Mouse (Mus musculus): ENCODE measurements around the gene Il17c. TPM values are rescaled to one million over a fixed set of nuclear protein-coding genes. Genes with fewer than 3 reads are reported as not detected.

Il17c gene
- polyA plus RNA-seq (2015; fragmentation: Nextera tagmentation; extraction: Ambion mirVana) = 0.28 TPM in 1 of 2 replicates, not detected in the other

- no peaks in the 10 kb centered on the region for H3K27me3 ChIP-seq
- no peaks in the 10 kb centered on the region for H3K4me1 ChIP-seq (replicated peaks)
- peaks cover 34% of the 10 kb centered on the region for H3K36me3 ChIP-seq
- no peak within 1 kb of the TSS for H3K4me3 ChIP-seq
- H3K4me2 ChIP-seq = no peak within 1 kb of the TSS
- ATAC-seq (ENCODE audit: low FRiP score) = no peak
- no peaks in the 10 kb centered on the region for H3K9me3 ChIP-seq
- H3K9ac ChIP-seq = no peak within 1 kb of the TSS
- 89% methylated on average over 14 of the region's 14 CpGs for WGBS
- no peak within 1 kb of the TSS for H3K27ac ChIP-seq
Observed at GRCm38 (mm10) chr8:122421376-122422070, at the start of gene Il17c. TSS of gene Il17c (plus strand) at chr8:122422020.

- H3K4me2 ChIP-seq = peak overlapping the region; percentile 60
- peak overlapping the region; percentile 94; the same call in 1 of the 2 replicates for H3K4me3 ChIP-seq
- no peak overlapping the region for H3K9ac ChIP-seq
- WGBS = 88% methylated on average over 7 of the region's 7 CpGs
- H3K27ac ChIP-seq = no peak overlapping the region
- peaks cover 35% of the 10 kb centered on the region for H3K4me1 ChIP-seq (replicated peaks)
- peaks cover 10% of the 10 kb centered on the region for H3K36me3 ChIP-seq
- no peak for ATAC-seq (ENCODE audit: low FRiP score)
- no peaks in the 10 kb centered on the region for H3K9me3 ChIP-seq
- 0 out of 2 replicates have a peak, but pooled peaks cover 5% of the 10 kb centered on the region for H3K27me3 ChIP-seq
Observed at GRCm38 (mm10) chr8:122375320-122375719, 46.5 kb upstream of the Il17c start.

- ATAC-seq (ENCODE audit: low FRiP score) = peak; percentile 38
- 24% methylated on average over 13 of the region's 13 CpGs for WGBS
- H3K4me2 ChIP-seq = peak overlapping the region; percentile 60
- H3K4me3 ChIP-seq = peak overlapping the region; percentile 94
- peak overlapping the region; percentile 96 for H3K27ac ChIP-seq
- 0 out of 2 replicates have a peak, but pooled peaks cover 3% of the 10 kb centered on the region for H3K27me3 ChIP-seq
- H3K9ac ChIP-seq = peak overlapping the region; percentile 67
- H3K4me1 ChIP-seq (replicated peaks) = peaks cover 36% of the 10 kb centered on the region
- H3K36me3 ChIP-seq = peaks cover 12% of the 10 kb centered on the region
- no peaks in the 10 kb centered on the region for H3K9me3 ChIP-seq
Observed at GRCm38 (mm10) chr8:122375751-122376364, 46.0 kb upstream of the Il17c start.

- Histone ChIP-seq H3K9ac (peak within 1 kb of the TSS; percentile 92), H3K27me3 (no peaks in the 10 kb centered on the region), H3K4me1 (replicated peaks) (peaks cover 38% of the 10 kb centered on the region), H3K9me3 (no peaks in the 10 kb centered on the region), H3K4me3 (peak within 1 kb of the TSS; percentile 94), H3K27ac (peak within 1 kb of the TSS; percentile 96), H3K4me2 (peak within 1 kb of the TSS; percentile 79), H3K36me3 (peaks cover 15% of the 10 kb centered on the region)
- WGBS = under 1% methylated on average over 73 of the region's 107 CpGs
- peak; percentile 92 for ATAC-seq (ENCODE audit: low FRiP score)
Observed at GRCm38 (mm10) chr8:122376365-122377231, 45.2 kb upstream of the Il17c start, which contains the start of gene Zc3h18. TSS of gene Zc3h18 (plus strand) at chr8:122376609.

GRCm38 (mm10) chr8:122383039-122383438, 38.8 kb upstream of the Il17c start:
- 84% methylated on average over 4 of the region's 4 CpGs for WGBS
- H3K4me3 ChIP-seq = no peak overlapping the region
- H3K4me2 ChIP-seq = no peak overlapping the region
- H3K36me3 ChIP-seq = peaks cover 68% of the 10 kb centered on the region
- H3K9ac ChIP-seq = no peak overlapping the region
- no peak overlapping the region for H3K27ac ChIP-seq
- peaks cover 18% of the 10 kb centered on the region for H3K4me1 ChIP-seq (replicated peaks)
- ATAC-seq (ENCODE audit: low FRiP score) = no peak
- H3K27me3 ChIP-seq = no peaks in the 10 kb centered on the region
- no peaks in the 10 kb centered on the region for H3K9me3 ChIP-seq

GRCm38 (mm10) chr8:122389357-122389756, 32.5 kb upstream of the Il17c start:
- Histone ChIP-seq H3K4me3 (no peak overlapping the region), H3K9ac (no peak overlapping the region), H3K4me2 (no peak overlapping the region), H3K36me3 (peaks cover 91% of the 10 kb centered on the region), H3K9me3 (no peaks in the 10 kb centered on the region), H3K27me3 (no peaks in the 10 kb centered on the region), H3K4me1 (replicated peaks) (no peaks in the 10 kb centered on the region), H3K27ac (no peak overlapping the region)
- no peak for ATAC-seq (ENCODE audit: low FRiP score)
- 89% methylated on average over 3 of the region's 3 CpGs for WGBS

GRCm38 (mm10) chr8:122390758-122391157, 31.1 kb upstream of the Il17c start:
- no peak overlapping the region for H3K4me2 ChIP-seq
- no peak overlapping the region for H3K27ac ChIP-seq
- no peaks in the 10 kb centered on the region for H3K9me3 ChIP-seq
- no peak overlapping the region for H3K9ac ChIP-seq
- no peak overlapping the region for H3K4me3 ChIP-seq
- ATAC-seq (ENCODE audit: low FRiP score) = no peak
- WGBS = 90% methylated on average over 3 of the region's 3 CpGs
- H3K27me3 ChIP-seq = no peaks in the 10 kb centered on the region
- peaks cover 90% of the 10 kb centered on the region for H3K36me3 ChIP-seq
- H3K4me1 ChIP-seq (replicated peaks) = no peaks in the 10 kb centered on the region

- H3K9me3 ChIP-seq = no peaks in the 10 kb centered on the region
- no peaks in the 10 kb centered on the region for H3K27me3 ChIP-seq
- no peak overlapping the region for H3K27ac ChIP-seq
- no peaks in the 10 kb centered on the region for H3K4me1 ChIP-seq (replicated peaks)
- no peak overlapping the region for H3K4me3 ChIP-seq
- H3K9ac ChIP-seq = no peak overlapping the region
- ATAC-seq (ENCODE audit: low FRiP score) = no peak
- H3K4me2 ChIP-seq = no peak overlapping the region
- H3K36me3 ChIP-seq = peaks cover 83% of the 10 kb centered on the region
Observed at GRCm38 (mm10) chr8:122393717-122394116, 28.1 kb upstream of the Il17c start.

GRCm38 (mm10) chr8:122395291-122395690, 26.5 kb upstream of the Il17c start:
- 80% methylated on average over 6 of the region's 6 CpGs for WGBS
- Histone ChIP-seq H3K4me3 (no peak overlapping the region), H3K9me3 (no peaks in the 10 kb centered on the region), H3K36me3 (peaks cover 86% of the 10 kb centered on the region), H3K9ac (no peak overlapping the region), H3K4me2 (no peak overlapping the region), H3K27ac (no peak overlapping the region), H3K4me1 (replicated peaks) (no peaks in the 10 kb centered on the region), H3K27me3 (no peaks in the 10 kb centered on the region)
- no peak for ATAC-seq (ENCODE audit: low FRiP score)

- 94% methylated on average over 9 of the region's 9 CpGs for WGBS
- Histone ChIP-seq H3K4me3 (no peak overlapping the region), H3K27me3 (no peaks in the 10 kb centered on the region), H3K27ac (no peak overlapping the region), H3K9me3 (no peaks in the 10 kb centered on the region), H3K4me1 (replicated peaks) (no peaks in the 10 kb centered on the region), H3K4me2 (no peak overlapping the region), H3K36me3 (peaks cover 91% of the 10 kb centered on the region), H3K9ac (no peak overlapping the region)
- no peak for ATAC-seq (ENCODE audit: low FRiP score)
Observed at GRCm38 (mm10) chr8:122398186-122398585, 23.6 kb upstream of the Il17c start.

GRCm38 (mm10) chr8:122405146-122405805, 16.5 kb upstream of the Il17c start:
- Histone ChIP-seq H3K9ac (no peak overlapping the region), H3K4me3 (no peak overlapping the region), H3K27ac (no peak overlapping the region), H3K27me3 (no peaks in the 10 kb centered on the region), H3K36me3 (peaks cover 99% of the 10 kb centered on the region), H3K4me2 (no peak overlapping the region), H3K9me3 (no peaks in the 10 kb centered on the region), H3K4me1 (replicated peaks) (no peaks in the 10 kb centered on the region)
- no peak for ATAC-seq (ENCODE audit: low FRiP score)
- 95% methylated on average over 9 of the region's 9 CpGs for WGBS

- Histone ChIP-seq H3K9ac (no peak overlapping the region), H3K4me3 (no peak overlapping the region), H3K9me3 (no peaks in the 10 kb centered on the region), H3K4me1 (replicated peaks) (no peaks in the 10 kb centered on the region), H3K27ac (no peak overlapping the region), H3K27me3 (no peaks in the 10 kb centered on the region), H3K36me3 (peaks cover 99% of the 10 kb centered on the region), H3K4me2 (no peak overlapping the region)
- WGBS = 94% methylated on average over 7 of the region's 7 CpGs
- ATAC-seq (ENCODE audit: low FRiP score) = no peak
Observed at GRCm38 (mm10) chr8:122407678-122408077, 14.1 kb upstream of the Il17c start.

Data from hindbrain, embryonic 13.5 days (tissue).